Mouse (Mus musculus): ENCODE results near the gene 9430097D07Rik.

DNA sequence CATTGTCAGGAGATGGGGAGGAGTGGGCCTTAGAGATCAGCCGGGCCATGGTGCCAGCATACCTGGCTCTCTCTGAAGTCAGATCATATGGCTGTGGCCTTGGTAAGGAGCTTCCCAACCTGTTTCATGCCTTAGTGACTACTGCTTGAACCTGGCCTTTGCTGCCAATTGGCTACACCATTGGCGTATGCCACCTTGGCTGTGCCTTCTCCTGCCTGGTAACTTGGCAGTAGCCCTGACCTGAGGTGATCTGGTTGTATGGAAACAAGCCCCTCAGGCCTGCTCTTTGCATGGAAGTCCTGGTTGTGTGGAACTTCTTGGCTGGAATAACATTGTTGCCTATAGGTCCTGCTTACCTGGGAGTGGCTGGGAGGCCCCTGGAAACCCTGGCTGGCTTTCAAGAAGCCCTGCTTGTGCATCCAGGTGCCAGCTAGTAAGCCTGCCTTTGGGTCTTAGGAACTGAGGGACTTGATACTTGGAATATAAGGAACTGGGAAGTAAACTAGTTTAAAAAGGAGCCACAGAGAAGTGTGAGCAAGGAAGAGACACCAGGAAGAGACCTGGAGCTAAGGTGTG is 34.1 kb downstream of the 9430097D07Rik start:
- TF ChIP-seq CTCF (IDR thresholded peaks at IDR 0.05; ENCODE audit: control insufficient read depth, insufficient read depth, insufficient read length) (no peak), MAX (IDR thresholded peaks at IDR 0.05) (no peak), MYOG (IDR thresholded peaks at IDR 0.05; ENCODE audit: control insufficient read depth, extremely low read depth, insufficient read length) (no peak), FOSL1 (IDR thresholded peaks at IDR 0.05; ENCODE audit: insufficient read depth, low read length, poor library complexity, severe bottlenecking) (no peak), USF1 (IDR thresholded peaks at IDR 0.05; ENCODE audit: low read depth) (no peak), CEBPB (IDR thresholded peaks at IDR 0.05; ENCODE audit: low read depth) (no peak)

All from C2C12 (cell line).